Mouse (Mus musculus): ENCODE measurements around the gene Sytl3.
"Not testable (repeated sequence)": the region's sequence is repeated elsewhere in the genome, so short reads cannot be mapped to it uniquely, and the experiment has no call there.

Gene Sytl3

GRCm38 (mm10) chr17:6658801-6659200 is at the start of gene Sytl3:
Gene Sytl3 (plus strand): TSS chr17:6659093.
- not testable (repeated sequence) for DNase-seq

- not testable (repeated sequence) for DNase-seq
Measured at GRCm38 (mm10) chr17:6613524-6613923, 45.4 kb upstream of the Sytl3 start.

- not testable (repeated sequence) for DNase-seq
Measured at GRCm38 (mm10) chr17:6614316-6614715, 44.6 kb upstream of the Sytl3 start.

GRCm38 (mm10) chr17:6616731-6617130 is 42.2 kb upstream of the Sytl3 start:
- DNase-seq, result not testable (repeated sequence)

GRCm38 (mm10) chr17:6617689-6618400 is 41.0 kb upstream of the Sytl3 start:
- not testable (repeated sequence) for DNase-seq

- not testable (repeated sequence) for DNase-seq
Measured at GRCm38 (mm10) chr17:6619271-6619670, 39.6 kb upstream of the Sytl3 start.

GRCm38 (mm10) chr17:6620035-6620434 is 38.9 kb upstream of the Sytl3 start:
- DNase-seq, result not testable (repeated sequence)

- DNase-seq, result not testable (repeated sequence)
Measured at GRCm38 (mm10) chr17:6620730-6621451, 38.0 kb upstream of the Sytl3 start.

GRCm38 (mm10) chr17:6621976-6622375 is 36.9 kb upstream of the Sytl3 start:
- not testable (repeated sequence) for DNase-seq

- DNase-seq, result not testable (repeated sequence)
Measured at GRCm38 (mm10) chr17:6624926-6625558, 33.9 kb upstream of the Sytl3 start.

GRCm38 (mm10) chr17:6630398-6630797 is 28.5 kb upstream of the Sytl3 start:
- DNase-seq, result not testable (repeated sequence)

- not testable (repeated sequence) for DNase-seq
Measured at GRCm38 (mm10) chr17:6632850-6633249, 26.0 kb upstream of the Sytl3 start.

- DNase-seq, result not testable (repeated sequence)
Measured at GRCm38 (mm10) chr17:6635781-6636180, 23.1 kb upstream of the Sytl3 start.

- no peak for DNase-seq
Measured at GRCm38 (mm10) chr17:6636861-6637260, 22.0 kb upstream of the Sytl3 start.

- DNase-seq, result not testable (repeated sequence)
Measured at GRCm38 (mm10) chr17:6637434-6637833, 21.5 kb upstream of the Sytl3 start.

- not testable (repeated sequence) for DNase-seq
Measured at GRCm38 (mm10) chr17:6638444-6638843, 20.4 kb upstream of the Sytl3 start.

- not testable (repeated sequence) for DNase-seq
Measured at GRCm38 (mm10) chr17:6639486-6639885, 19.4 kb upstream of the Sytl3 start.

- not testable (repeated sequence) for DNase-seq
Measured at GRCm38 (mm10) chr17:6640044-6640637, 18.8 kb upstream of the Sytl3 start.

GRCm38 (mm10) chr17:6640771-6641429 is 18.0 kb upstream of the Sytl3 start:
- DNase-seq, result not testable (repeated sequence)

- not testable (repeated sequence) for DNase-seq
Measured at GRCm38 (mm10) chr17:6644210-6644609, 14.7 kb upstream of the Sytl3 start.

- not testable (repeated sequence) for DNase-seq
Measured at GRCm38 (mm10) chr17:6644673-6645072, 14.2 kb upstream of the Sytl3 start.

- not testable (repeated sequence) for DNase-seq
Measured at GRCm38 (mm10) chr17:6645668-6646067, 13.2 kb upstream of the Sytl3 start.
